Mouse (Mus musculus) erythroblast, embryonic 14.5 days (primary cell): ENCODE data around the gene Akr1b8.
"Not testable (repeated sequence)": the region's sequence is repeated elsewhere in the genome, so short reads cannot be mapped to it uniquely, and the experiment has no call there.

Source experiments
- GATA1 ChIP-seq: IDR thresholded peaks from 2 replicates; pipeline ENCODE4 v1.6.1; 2012; ENCODE audit warnings: low read length, inconsistent platforms, mixed read lengths
- TAL1 ChIP-seq: IDR thresholded peaks from 3 replicates; pipeline ENCODE4 v1.6.1; 2012; ENCODE audit warnings: low read length, inconsistent platforms, mixed read lengths

- TF ChIP-seq GATA1, TAL1: not testable (repeated sequence)
These were observed 2.4 kb upstream of the Akr1b8 start for GRCm38 (mm10) chr6:34351481-34351880.
